Mouse (Mus musculus) liver, postnatal 0 days (tissue): ENCODE data around the gene B830017H08Rik.

Experiments
- CTCF ChIP-seq: sonication (generic); IDR thresholded peaks from 2 replicates; pipeline ENCODE4 v1.5.1; 2016; ENCODE audit warnings: antibody characterized with exemption, low read depth
- EP300 ChIP-seq: IDR thresholded peaks from 2 replicates; pipeline ENCODE4 v1.6.1; 2016; ENCODE audit warnings: antibody characterized with exemption, low read depth, mild to moderate bottlenecking

GRCm38 (mm10) chr16:17843701-17844365 is 10.9 kb downstream of the B830017H08Rik start:
- no peak for TF ChIP-seq CTCF
- TF ChIP-seq EP300, result no peak
